16 mouse cellular contexts compared by ENCODE assay signal in the genomic region with DNA sequence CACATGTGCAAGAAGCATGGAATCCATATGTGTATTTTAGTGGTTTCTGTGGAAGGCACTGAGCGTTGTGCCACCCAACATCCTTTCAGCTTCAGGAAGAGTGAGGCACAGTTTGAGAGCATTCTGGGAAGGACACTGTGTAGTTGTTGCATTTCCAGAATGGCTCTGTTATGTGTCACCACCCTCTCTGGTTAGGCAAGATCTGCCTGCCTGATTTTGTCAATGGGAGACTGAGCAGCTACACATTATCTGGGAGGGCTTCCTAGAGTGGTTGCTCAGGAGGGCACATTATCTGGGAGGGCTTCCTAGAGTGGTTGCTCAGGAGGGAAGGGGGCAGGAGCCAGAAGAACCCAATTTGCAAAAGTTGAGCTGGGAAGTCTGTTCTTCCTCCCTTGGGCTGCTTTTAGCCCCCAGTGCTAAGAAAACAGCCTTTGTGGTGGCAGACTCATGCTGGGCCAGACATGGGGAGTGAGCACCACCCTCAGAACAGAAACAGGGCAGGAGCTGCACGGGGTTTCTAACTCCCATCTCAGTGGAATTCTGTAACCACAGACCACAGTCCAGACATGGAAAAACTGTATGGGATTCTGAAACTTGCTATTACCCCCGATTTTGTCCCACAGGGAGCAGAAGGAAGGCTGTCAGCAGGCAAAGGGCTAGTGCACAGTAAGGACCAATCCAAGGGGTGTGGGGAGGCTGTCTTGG.
"Had no signal": no experiment of that assay in that cellular context is flagged by ENCODE, and none has a peak within 500 bp of the region (broad histone marks: within the 10 kb centered on the region; RNA-seq: fewer than 3 reads in every experiment).

No protein-coding gene starts in this region.

- H3K27ac ChIP-seq: kidney, embryonic 15.5 days; limb, embryonic 15.5 days; liver, embryonic 12.5 days; midbrain, embryonic 10.5 days; neural tube, embryonic 12.5 days had no signal

- DNase-seq: kidney, postnatal 14 days; layer of hippocampus, adult 9-11 months; layer of hippocampus, postnatal 36 days; lung, embryonic 14.5 days; lung, postnatal 10 days; lung, postnatal 4 days; midbrain, embryonic 14.5 days; right cerebral cortex, postnatal 4 days; spleen, adult 18-20 months; thymus, adult 18-20 months; thymus, postnatal 4 days had no signal

- H3K27me3 ChIP-seq: kidney, embryonic 15.5 days; limb, embryonic 15.5 days; liver, embryonic 12.5 days; neural tube, embryonic 12.5 days had no signal

- H3K9me3 ChIP-seq: kidney, embryonic 15.5 days; limb, embryonic 15.5 days; liver, embryonic 12.5 days; midbrain, embryonic 10.5 days; neural tube, embryonic 12.5 days had no signal

- H3K4me2 ChIP-seq: kidney, embryonic 15.5 days; limb, embryonic 15.5 days; liver, embryonic 12.5 days; lung, embryonic 14.5 days; neural tube, embryonic 12.5 days had no signal

- H3K36me3 ChIP-seq: kidney, embryonic 15.5 days; limb, embryonic 15.5 days; liver, embryonic 12.5 days; midbrain, embryonic 10.5 days; neural tube, embryonic 12.5 days had no signal

- H3K4me3 ChIP-seq: kidney, embryonic 15.5 days; limb, embryonic 15.5 days; liver, embryonic 12.5 days; midbrain, embryonic 10.5 days; neural tube, embryonic 12.5 days had no signal

- ATAC-seq: liver, embryonic 12.5 days had no signal

- H3K4me1 ChIP-seq: kidney, embryonic 15.5 days; limb, embryonic 15.5 days; liver, embryonic 12.5 days; midbrain, embryonic 10.5 days; neural tube, embryonic 12.5 days had no signal

- H3K9ac ChIP-seq: kidney, embryonic 15.5 days; limb, embryonic 15.5 days; liver, embryonic 12.5 days; lung, embryonic 14.5 days; neural tube, embryonic 12.5 days had no signal
